Mouse (Mus musculus): ENCODE data around the gene Klk4. TPM values are rescaled to one million over a fixed set of nuclear protein-coding genes. Genes with fewer than 3 reads are reported as not detected.

Klk4 gene
- 0.28 TPM in 1 of 2 replicates, not detected in the other for polyA plus RNA-seq (2014; fragmentation: Nextera tagmentation; extraction: Ambion mirVana)

DNA sequence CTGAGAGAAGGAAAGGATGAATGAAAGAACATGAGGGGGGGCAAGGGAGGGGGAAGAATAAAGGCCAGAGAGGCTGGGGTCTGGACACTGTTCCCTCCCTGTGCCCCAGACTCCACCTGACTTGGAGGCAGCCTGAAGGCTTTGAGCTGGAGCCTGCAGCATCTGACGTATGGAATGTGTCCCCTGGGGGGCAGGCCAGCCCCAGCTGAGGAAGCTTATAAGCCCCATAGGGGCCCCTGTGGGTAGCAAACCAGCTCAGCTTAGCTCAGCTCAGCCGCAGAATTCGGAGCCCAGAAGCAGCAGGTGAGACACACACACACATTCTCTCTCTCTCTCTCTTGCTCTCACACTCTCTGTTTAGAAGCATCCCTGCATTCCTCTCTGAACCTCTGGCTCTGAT, at the start of gene Klk4:
Gene Klk4 (plus strand): TSS at position 249 of the 400 bp plus-strand sequence.
- no peaks in the 10 kb centered on the region for H3K9me3 ChIP-seq (replicated peaks; ENCODE audit: control insufficient read depth, low read length)
- no peak within 1 kb of the TSS for H3K4me2 ChIP-seq (ENCODE audit: low read depth, low read length)
- ATAC-seq (replicated peaks; ENCODE audit: insufficient number of reproducible peaks, low FRiP score, low TSS enrichment, low read depth) (no peak), DNase-seq (ENCODE audit: low spot score) (peak; percentile 28)
- WGBS: 4% methylated on average over 3 of the region's 3 CpGs
- H3K4me3 ChIP-seq (ENCODE audit: low read depth, low read length): no peak within 1 kb of the TSS
- H3K36me3 ChIP-seq (replicated peaks; ENCODE audit: control insufficient read depth, insufficient read depth, low read depth, low read length): no peaks in the 10 kb centered on the region
- H3K27me3 ChIP-seq (ENCODE audit: control insufficient read depth, insufficient read depth, low read length): no peaks in the 10 kb centered on the region
- H3K9ac ChIP-seq (replicated peaks; ENCODE audit: low read length): no peak within 1 kb of the TSS
- H3K27ac ChIP-seq (replicated peaks; ENCODE audit: low read depth, low read length): no peak within 1 kb of the TSS
- no peaks in the 10 kb centered on the region for H3K4me1 ChIP-seq (ENCODE audit: control insufficient read depth, insufficient read depth, low read length)

DNA sequence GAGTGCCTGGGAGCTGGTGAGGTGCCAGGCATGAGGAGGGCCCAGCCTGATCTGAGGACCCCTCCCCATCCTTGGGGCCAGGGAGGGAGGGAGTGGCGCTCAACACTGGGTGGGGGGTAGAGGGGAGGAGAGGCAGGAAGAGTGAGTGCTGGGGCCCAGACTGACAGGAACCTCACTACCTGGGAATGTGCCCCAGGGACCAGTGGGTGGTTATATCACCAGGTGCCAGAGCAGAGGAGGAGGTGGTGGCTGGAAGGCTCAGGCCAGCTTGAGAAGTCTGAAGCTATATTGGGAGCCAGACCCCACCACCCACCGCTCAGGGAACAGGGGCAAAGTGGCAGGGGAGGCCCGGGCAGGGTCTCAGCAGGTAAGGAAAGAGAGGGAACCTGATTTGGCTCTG, 39.3 kb upstream of the Klk4 start, which contains the start of gene Klk5:
Gene Klk5 (plus strand): TSS at position 271 of the 400 bp plus-strand sequence.
- H3K9me3 ChIP-seq (replicated peaks; ENCODE audit: control insufficient read depth, low read length): no peaks in the 10 kb centered on the region
- H3K27me3 ChIP-seq (ENCODE audit: control insufficient read depth, insufficient read depth, low read length): no peaks in the 10 kb centered on the region
- DNase-seq (ENCODE audit: low spot score) (no peak), ATAC-seq (replicated peaks; ENCODE audit: insufficient number of reproducible peaks, low FRiP score, low TSS enrichment, low read depth) (no peak)
- H3K4me2 ChIP-seq (ENCODE audit: low read depth, low read length): no peak within 1 kb of the TSS; the same call in 1 of the 2 replicates
- H3K9ac ChIP-seq (replicated peaks; ENCODE audit: low read length): no peak within 1 kb of the TSS
- no peak within 1 kb of the TSS for H3K4me3 ChIP-seq (ENCODE audit: low read depth, low read length)
- no peaks in the 10 kb centered on the region for H3K4me1 ChIP-seq (ENCODE audit: control insufficient read depth, insufficient read depth, low read length)
- no peak within 1 kb of the TSS for H3K27ac ChIP-seq (replicated peaks; ENCODE audit: low read depth, low read length)
- 43% methylated on average over 3 of the region's 3 CpGs for WGBS
- no peaks in the 10 kb centered on the region for H3K36me3 ChIP-seq (replicated peaks; ENCODE audit: control insufficient read depth, insufficient read depth, low read depth, low read length)

DNA sequence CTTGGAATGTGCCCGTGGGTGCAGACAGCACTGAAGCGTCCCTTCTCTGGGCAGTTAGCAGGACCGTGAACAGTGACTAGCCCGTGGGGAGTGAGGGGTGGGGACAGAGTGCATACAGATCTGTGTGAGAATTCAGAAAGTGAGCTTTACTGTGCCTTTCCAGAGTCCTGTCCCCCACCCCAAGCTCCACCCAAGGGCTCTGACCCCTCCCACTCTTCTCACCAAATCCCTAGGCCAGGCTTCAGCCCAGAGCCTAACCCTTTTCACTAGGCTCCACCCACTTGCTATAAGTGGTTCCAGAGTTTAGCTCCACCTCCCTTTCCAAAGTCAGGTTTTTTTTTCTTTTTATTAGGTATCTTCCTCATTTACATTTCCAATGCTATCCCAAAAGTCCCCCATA, 37.2 kb upstream of the Klk4 start:
- 88% methylated on average over 4 of the region's 4 CpGs for WGBS
- H3K4me3 ChIP-seq (ENCODE audit: low read depth, low read length): no peak overlapping the region
- no peaks in the 10 kb centered on the region for H3K9me3 ChIP-seq (replicated peaks; ENCODE audit: control insufficient read depth, low read length)
- no peaks in the 10 kb centered on the region for H3K27me3 ChIP-seq (ENCODE audit: control insufficient read depth, insufficient read depth, low read length)
- no peak for ATAC-seq (replicated peaks; ENCODE audit: insufficient number of reproducible peaks, low FRiP score, low TSS enrichment, low read depth)
- H3K4me2 ChIP-seq (ENCODE audit: low read depth, low read length): no peak overlapping the region
- no peak for DNase-seq (ENCODE audit: low spot score)
- H3K9ac ChIP-seq (replicated peaks; ENCODE audit: low read length): no peak overlapping the region
- no peaks in the 10 kb centered on the region for H3K36me3 ChIP-seq (replicated peaks; ENCODE audit: control insufficient read depth, insufficient read depth, low read depth, low read length)
- H3K4me1 ChIP-seq (ENCODE audit: control insufficient read depth, insufficient read depth, low read length): no peaks in the 10 kb centered on the region
- no peak overlapping the region for H3K27ac ChIP-seq (replicated peaks; ENCODE audit: low read depth, low read length)

DNA sequence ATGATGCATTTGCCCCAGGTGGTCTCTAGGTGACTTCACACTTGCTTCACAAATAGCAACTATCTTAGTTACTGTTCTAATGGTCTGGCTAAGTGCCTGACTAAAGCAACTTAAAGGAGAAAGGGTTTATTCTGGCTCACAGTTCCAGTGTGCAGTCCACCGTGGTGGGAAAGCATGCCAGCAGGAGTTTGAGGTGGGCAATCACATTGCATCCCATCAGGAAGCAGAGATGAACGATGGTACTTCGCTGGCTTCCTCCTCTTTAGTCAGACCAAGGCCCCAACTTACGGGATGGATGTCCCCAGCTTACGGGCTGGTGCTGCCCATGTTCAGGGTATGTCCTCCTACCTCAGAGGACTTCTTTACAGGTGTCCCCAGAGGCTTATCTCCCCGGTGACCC, 29.3 kb upstream of the Klk4 start:
- Histone ChIP-seq H3K4me3 (ENCODE audit: low read depth, low read length) (no peak overlapping the region), H3K27me3 (ENCODE audit: control insufficient read depth, insufficient read depth, low read length) (no peaks in the 10 kb centered on the region), H3K36me3 (replicated peaks; ENCODE audit: control insufficient read depth, insufficient read depth, low read depth, low read length) (no peaks in the 10 kb centered on the region), H3K27ac (replicated peaks; ENCODE audit: low read depth, low read length) (no peak overlapping the region), H3K4me1 (ENCODE audit: control insufficient read depth, insufficient read depth, low read length) (no peaks in the 10 kb centered on the region), H3K9ac (replicated peaks; ENCODE audit: low read length) (no peak overlapping the region), H3K9me3 (replicated peaks; ENCODE audit: control insufficient read depth, low read length) (no peaks in the 10 kb centered on the region), H3K4me2 (ENCODE audit: low read depth, low read length) (no peak overlapping the region)
- ATAC-seq (replicated peaks; ENCODE audit: insufficient number of reproducible peaks, low FRiP score, low TSS enrichment, low read depth) (no peak), DNase-seq (ENCODE audit: low spot score) (no peak)
- 94% methylated on average over 6 of the region's 6 CpGs for WGBS

DNA sequence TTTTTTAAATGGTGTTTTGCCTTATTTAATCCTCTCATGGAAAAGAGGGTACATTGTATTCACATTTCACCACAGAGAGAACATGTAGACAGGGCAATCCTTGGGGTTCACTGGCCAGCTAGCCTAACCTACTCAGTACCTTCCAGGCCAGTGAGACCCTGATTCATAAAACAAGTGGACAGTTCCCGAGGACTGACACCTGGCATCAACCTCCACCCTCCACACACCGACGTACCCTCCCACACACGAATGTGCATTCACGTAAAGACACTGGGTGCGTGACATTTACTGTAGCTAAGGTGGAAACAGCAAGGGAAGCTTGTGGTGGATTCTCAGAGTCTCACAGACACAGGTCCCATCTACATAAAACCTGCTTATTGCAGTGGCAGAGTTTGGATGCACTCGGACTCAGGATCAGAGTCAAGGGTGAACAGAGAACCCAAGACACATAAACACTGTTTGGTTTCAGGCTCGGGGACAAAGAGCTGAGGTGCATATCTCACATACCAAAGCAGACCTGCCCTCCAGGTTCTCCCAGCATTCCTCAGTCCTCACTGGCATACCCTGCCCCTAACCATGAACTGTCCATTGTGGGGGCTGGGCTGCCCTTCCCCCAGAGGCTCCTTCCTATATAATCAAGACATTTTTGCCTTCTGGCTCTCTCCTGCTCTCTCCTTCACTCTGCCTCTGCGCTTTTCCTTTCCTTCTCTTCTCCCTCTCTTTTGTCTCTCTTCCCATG, 26.1 kb upstream of the Klk4 start:
- Histone ChIP-seq H3K36me3 (replicated peaks; ENCODE audit: control insufficient read depth, insufficient read depth, low read depth, low read length) (no peaks in the 10 kb centered on the region), H3K27me3 (ENCODE audit: control insufficient read depth, insufficient read depth, low read length) (no peaks in the 10 kb centered on the region), H3K9ac (replicated peaks; ENCODE audit: low read length) (no peak overlapping the region), H3K4me1 (ENCODE audit: control insufficient read depth, insufficient read depth, low read length) (no peaks in the 10 kb centered on the region), H3K9me3 (replicated peaks; ENCODE audit: control insufficient read depth, low read length) (no peaks in the 10 kb centered on the region), H3K4me3 (ENCODE audit: low read depth, low read length) (no peak overlapping the region), H3K4me2 (ENCODE audit: low read depth, low read length) (no peak overlapping the region), H3K27ac (replicated peaks; ENCODE audit: low read depth, low read length) (no peak overlapping the region)
- WGBS: 74% methylated on average over 9 of the region's 9 CpGs
- no peak for ATAC-seq (replicated peaks; ENCODE audit: insufficient number of reproducible peaks, low FRiP score, low TSS enrichment, low read depth)
- no peak for DNase-seq (ENCODE audit: low spot score)

DNA sequence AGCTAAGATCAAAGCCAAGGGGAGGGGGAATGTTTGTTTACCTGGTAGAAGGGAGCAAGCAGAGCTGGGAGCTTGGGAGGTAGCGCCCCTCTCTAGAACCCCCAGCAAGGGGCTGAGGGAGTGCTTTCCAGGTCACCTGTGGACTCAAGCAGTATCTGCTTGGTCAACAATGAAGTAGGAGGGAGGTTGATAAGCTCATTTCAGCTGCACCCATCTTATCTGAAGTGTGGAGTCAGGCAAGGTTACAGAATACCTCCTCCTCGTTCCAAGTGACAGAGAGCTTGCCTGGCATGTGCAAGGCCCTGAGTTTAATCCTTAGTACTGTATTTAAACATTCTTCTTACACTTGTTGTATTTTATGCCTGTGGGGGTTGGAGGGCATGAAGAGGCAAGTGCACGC, 25.3 kb upstream of the Klk4 start:
- H3K4me1 ChIP-seq (ENCODE audit: control insufficient read depth, insufficient read depth, low read length): no peaks in the 10 kb centered on the region
- no peaks in the 10 kb centered on the region; the same call in 1 of the 2 replicates for H3K9me3 ChIP-seq (replicated peaks; ENCODE audit: control insufficient read depth, low read length)
- no peaks in the 10 kb centered on the region for H3K27me3 ChIP-seq (ENCODE audit: control insufficient read depth, insufficient read depth, low read length)
- H3K36me3 ChIP-seq (replicated peaks; ENCODE audit: control insufficient read depth, insufficient read depth, low read depth, low read length): no peaks in the 10 kb centered on the region
- 75% methylated on average over 3 of the region's 3 CpGs for WGBS
- H3K4me2 ChIP-seq (ENCODE audit: low read depth, low read length): no peak overlapping the region
- H3K9ac ChIP-seq (replicated peaks; ENCODE audit: low read length): no peak overlapping the region
- no peak overlapping the region for H3K4me3 ChIP-seq (ENCODE audit: low read depth, low read length)
- no peak for DNase-seq (ENCODE audit: low spot score)
- no peak overlapping the region for H3K27ac ChIP-seq (replicated peaks; ENCODE audit: low read depth, low read length)
- ATAC-seq (replicated peaks; ENCODE audit: insufficient number of reproducible peaks, low FRiP score, low TSS enrichment, low read depth): no peak

DNA sequence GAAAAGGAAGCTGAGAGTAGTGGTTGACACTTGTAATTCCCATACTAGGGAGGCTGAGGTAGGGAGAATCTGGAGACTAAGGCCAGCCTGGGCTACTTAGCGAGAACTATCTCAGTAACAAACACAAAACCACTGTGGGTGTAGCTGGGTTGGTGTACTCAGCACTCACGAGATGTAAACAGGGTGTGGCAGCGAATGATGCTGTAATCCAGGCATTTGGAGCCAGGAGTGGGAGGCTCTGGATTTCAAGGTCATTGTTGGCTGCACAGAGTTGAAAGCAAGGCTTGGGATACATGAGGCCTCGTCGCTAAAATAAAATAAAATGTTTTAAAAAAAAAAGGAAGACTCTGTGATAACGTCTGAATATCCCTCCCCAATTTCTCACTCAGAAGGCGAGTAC, 24.7 kb upstream of the Klk4 start:
- H3K27me3 ChIP-seq (ENCODE audit: control insufficient read depth, insufficient read depth, low read length): no peaks in the 10 kb centered on the region
- no peak overlapping the region for H3K9ac ChIP-seq (replicated peaks; ENCODE audit: low read length)
- WGBS: 72% methylated on average over 7 of the region's 7 CpGs
- H3K4me1 ChIP-seq (ENCODE audit: control insufficient read depth, insufficient read depth, low read length): no peaks in the 10 kb centered on the region
- no peak overlapping the region for H3K4me2 ChIP-seq (ENCODE audit: low read depth, low read length)
- no peak for DNase-seq (ENCODE audit: low spot score)
- no peak for ATAC-seq (replicated peaks; ENCODE audit: insufficient number of reproducible peaks, low FRiP score, low TSS enrichment, low read depth)
- H3K27ac ChIP-seq (replicated peaks; ENCODE audit: low read depth, low read length): no peak overlapping the region
- no peaks in the 10 kb centered on the region for H3K36me3 ChIP-seq (replicated peaks; ENCODE audit: control insufficient read depth, insufficient read depth, low read depth, low read length)
- H3K4me3 ChIP-seq (ENCODE audit: low read depth, low read length): no peak overlapping the region
- H3K9me3 ChIP-seq (replicated peaks; ENCODE audit: control insufficient read depth, low read length): no peaks in the 10 kb centered on the region; the same call in 1 of the 2 replicates

DNA sequence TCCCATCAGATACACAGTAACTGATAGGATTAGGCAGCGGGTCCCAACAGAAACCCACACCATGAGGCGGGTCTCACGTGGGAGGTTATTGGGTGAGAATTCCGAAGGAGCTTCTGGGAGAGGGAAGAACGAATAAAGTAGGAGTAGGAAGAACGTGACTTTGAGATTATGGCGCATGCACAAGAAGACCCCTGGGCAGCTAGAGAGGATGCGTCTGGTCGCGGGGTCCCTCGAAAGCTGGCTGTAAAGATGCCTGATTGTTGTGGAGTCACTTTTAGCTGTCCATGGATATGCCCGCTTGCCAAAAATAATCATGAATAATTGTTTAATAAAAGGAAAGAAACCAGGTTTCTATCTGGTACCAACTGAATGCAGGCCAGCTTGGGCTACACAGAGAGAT, 23.5 kb upstream of the Klk4 start:
- WGBS: 92% methylated on average over 12 of the region's 12 CpGs
- H3K4me2 ChIP-seq (ENCODE audit: low read depth, low read length): no peak overlapping the region
- no peak overlapping the region for H3K27ac ChIP-seq (replicated peaks; ENCODE audit: low read depth, low read length)
- H3K4me3 ChIP-seq (ENCODE audit: low read depth, low read length): no peak overlapping the region
- no peak overlapping the region for H3K9ac ChIP-seq (replicated peaks; ENCODE audit: low read length)
- ATAC-seq (replicated peaks; ENCODE audit: insufficient number of reproducible peaks, low FRiP score, low TSS enrichment, low read depth) (no peak), DNase-seq (ENCODE audit: low spot score) (no peak)
- H3K36me3 ChIP-seq (replicated peaks; ENCODE audit: control insufficient read depth, insufficient read depth, low read depth, low read length): no peaks in the 10 kb centered on the region
- H3K27me3 ChIP-seq (ENCODE audit: control insufficient read depth, insufficient read depth, low read length): no peaks in the 10 kb centered on the region
- no peaks in the 10 kb centered on the region for H3K4me1 ChIP-seq (ENCODE audit: control insufficient read depth, insufficient read depth, low read length)
- H3K9me3 ChIP-seq (replicated peaks; ENCODE audit: control insufficient read depth, low read length): no peaks in the 10 kb centered on the region; the same call in 1 of the 2 replicates

Measured in embryonic facial prominence, embryonic 11.5 days (tissue).